In genomic region chr2:116976951-116977503, GRCm38 (mm10) we compare ENCODE assay signal across 9 mouse cellular contexts.
DNase-seq lines count a peak whose midpoint lies in the region; ATAC-seq and TF ChIP-seq lines count a peak whose summit lies in the region.
"Had no signal": no experiment of that assay in that cellular context is flagged by ENCODE, and none has a peak within 500 bp of the region (broad histone marks: within the 10 kb centered on the region; RNA-seq: fewer than 3 reads in every experiment).

No protein-coding gene starts in this region.

- no peaks in the 10 kb centered on the region for H3K79me2 ChIP-seq in liver, adult 2 months (ENCODE audit: control insufficient read depth, insufficient read depth, low read length)

- no peaks in the 10 kb centered on the region for H3K36me3 ChIP-seq in liver, adult 2 months (ENCODE audit: control insufficient read depth, insufficient read depth, low read length)
- no peaks in the 10 kb centered on the region for H3K36me3 ChIP-seq in forebrain, embryonic 11.5 days (ENCODE audit: control insufficient read depth, insufficient read depth, low read length)
- no peaks in the 10 kb centered on the region for H3K36me3 ChIP-seq in intestine, embryonic 15.5 days
- no peaks in the 10 kb centered on the region for H3K36me3 ChIP-seq in neural tube, embryonic 14.5 days (ENCODE audit: control insufficient read depth, insufficient read depth, low read length)
- H3K36me3 ChIP-seq: liver, embryonic 13.5 days had no signal

- H3K4me3 ChIP-seq in liver, adult 2 months (ENCODE audit: insufficient read depth, low read depth, low read length): no peak overlapping the region
- H3K4me3 ChIP-seq in forebrain, embryonic 11.5 days (ENCODE audit: low read depth, low read length): no peak overlapping the region
- H3K4me3 ChIP-seq in intestine, embryonic 15.5 days (replicated peaks): no peak overlapping the region
- H3K4me3 ChIP-seq in neural tube, embryonic 14.5 days (ENCODE audit: low read depth, low read length): no peak overlapping the region

- WGBS in liver, adult 2 months: 11% methylated on average over 9 of the region's 9 CpGs
- 2% methylated on average over 9 of the region's 9 CpGs for WGBS in forebrain, embryonic 11.5 days
- WGBS in intestine, embryonic 15.5 days: 11% methylated on average over 9 of the region's 9 CpGs
- WGBS in neural tube, embryonic 14.5 days: 2% methylated on average over 9 of the region's 9 CpGs

- intact Hi-C loops in left cerebral cortex, postnatal 25 days (cut with DNase I): loop anchor here (5.0 kb wide), 1 partner anchor 200 kb away; no protein-coding TSS in a partner anchor

- TF ChIP-seq CTCF in liver, adult 2 months (IDR thresholded peaks at IDR 0.05; ENCODE audit: low read depth, low read length): no peak

- peak; percentile 57 for DNase-seq in liver, adult 2 months (ENCODE audit: extremely low read depth, low read depth, low spot score)
- no peak for DNase-seq in liver
- peak; percentile 59 for DNase-seq in forebrain, embryonic 11.5 days (ENCODE audit: low spot score)
- DNase-seq in left cerebral cortex, postnatal 25 days (ENCODE audit: low spot score in 2 of 2): no peak
- no peak for DNase-seq in gastrocnemius, postnatal 25 days
- no peak for DNase-seq in thymus, postnatal 14 days
- DNase-seq: liver, embryonic 13.5 days had no signal

- H3K27ac ChIP-seq in liver, adult 2 months (replicated peaks; ENCODE audit: insufficient read depth, low read depth, low read length): no peak overlapping the region
- peak overlapping the region; percentile 98 for H3K27ac ChIP-seq in forebrain, embryonic 11.5 days (ENCODE audit: low read depth, low read length)
- peak overlapping the region; percentile 96 for H3K27ac ChIP-seq in intestine, embryonic 15.5 days
- peak overlapping the region; percentile 92; the same call in 1 of the 2 replicates for H3K27ac ChIP-seq in neural tube, embryonic 14.5 days (ENCODE audit: low read depth, low read length)

- H3K4me1 ChIP-seq in liver, adult 2 months (ENCODE audit: control insufficient read depth, insufficient read depth, low read length): peaks cover 3% of the 10 kb centered on the region; the same call in 1 of the 2 replicates
- peaks cover 37% of the 10 kb centered on the region for H3K4me1 ChIP-seq in forebrain, embryonic 11.5 days (replicated peaks; ENCODE audit: control insufficient read depth, insufficient read depth, low read length)
- peaks cover 27% of the 10 kb centered on the region for H3K4me1 ChIP-seq in intestine, embryonic 15.5 days (replicated peaks)
- H3K4me1 ChIP-seq in neural tube, embryonic 14.5 days (ENCODE audit: control insufficient read depth, insufficient read depth, low read length): peaks cover 11% of the 10 kb centered on the region

- no peaks in the 10 kb centered on the region for H3K9me3 ChIP-seq in forebrain, embryonic 11.5 days (ENCODE audit: control insufficient read depth, low read length)
- no peaks in the 10 kb centered on the region for H3K9me3 ChIP-seq in intestine, embryonic 15.5 days
- no peaks in the 10 kb centered on the region for H3K9me3 ChIP-seq in neural tube, embryonic 14.5 days (ENCODE audit: control insufficient read depth, low read length)
- H3K9me3 ChIP-seq: liver, embryonic 13.5 days had no signal

- H3K4me2 ChIP-seq in forebrain, embryonic 11.5 days (ENCODE audit: low read depth, low read length, severe bottlenecking): 0 out of 2 replicates have a peak overlapping the region, but pooled peaks have one; percentile 0
- peak overlapping the region; percentile 23; the same call in 1 of the 2 replicates for H3K4me2 ChIP-seq in intestine, embryonic 15.5 days (replicated peaks)
- peak overlapping the region; percentile 70; the same call in 1 of the 2 replicates for H3K4me2 ChIP-seq in neural tube, embryonic 14.5 days (ENCODE audit: low read depth, low read length)

- no peak for TF ChIP-seq POLR2A in liver, adult 2 months (IDR thresholded peaks at IDR 0.05; ENCODE audit: extremely low read depth, insufficient read depth, low read length)

- H3K9ac ChIP-seq in liver, adult 2 months (ENCODE audit: low read depth, low read length): no peak overlapping the region
- H3K9ac ChIP-seq in forebrain, embryonic 11.5 days (ENCODE audit: low read length): peak overlapping the region; percentile 12; the same call in 1 of the 2 replicates
- H3K9ac ChIP-seq in intestine, embryonic 15.5 days: no peak overlapping the region
- no peak overlapping the region for H3K9ac ChIP-seq in neural tube, embryonic 14.5 days (replicated peaks; ENCODE audit: low read depth, low read length)
- H3K9ac ChIP-seq: liver, embryonic 13.5 days had no signal

- 0 out of 2 replicates have a peak, but pooled peaks cover 6% of the 10 kb centered on the region for H3K27me3 ChIP-seq in liver, adult 2 months (ENCODE audit: control insufficient read depth, insufficient read depth, low read length)
- H3K27me3 ChIP-seq in forebrain, embryonic 11.5 days (ENCODE audit: control insufficient read depth, insufficient read depth, low read length): no peaks in the 10 kb centered on the region
- H3K27me3 ChIP-seq in intestine, embryonic 15.5 days (replicated peaks): no peaks in the 10 kb centered on the region
- H3K27me3 ChIP-seq in neural tube, embryonic 14.5 days (ENCODE audit: control insufficient read depth, insufficient read depth, low read length): no peaks in the 10 kb centered on the region

- ATAC-seq in forebrain, embryonic 11.5 days (replicated peaks; ENCODE audit: low FRiP score): no peak
- no peak for ATAC-seq in intestine, embryonic 15.5 days
- no peak for ATAC-seq in neural tube, embryonic 14.5 days (ENCODE audit: low read depth)

Comparison
In these comparisons a context has a peak if more than half of its experiments do, and no peak if none do; other contexts are left out.
1. DNase-seq: peak in liver, adult 2 months (single experiment) and forebrain, embryonic 11.5 days (single experiment); none in liver (single experiment), left cerebral cortex, postnatal 25 days (0 of 2), gastrocnemius, postnatal 25 days (single experiment) and thymus, postnatal 14 days (single experiment).
2. H3K4me2 ChIP-seq: peak in every context shown above with its lines; median percentile 70 in neural tube, embryonic 14.5 days; 23 in intestine, embryonic 15.5 days; 0 in forebrain, embryonic 11.5 days.